Mouse (Mus musculus) cerebellum, adult 18-20 months (tissue): ENCODE data around the gene Adamtsl1.

ENCODE experiments used
- DNase-seq, 2 experiments: peaks; one replicate each; pipeline ENCODE4 v3.0.0; 2021

The Adamtsl1 gene

DNA sequence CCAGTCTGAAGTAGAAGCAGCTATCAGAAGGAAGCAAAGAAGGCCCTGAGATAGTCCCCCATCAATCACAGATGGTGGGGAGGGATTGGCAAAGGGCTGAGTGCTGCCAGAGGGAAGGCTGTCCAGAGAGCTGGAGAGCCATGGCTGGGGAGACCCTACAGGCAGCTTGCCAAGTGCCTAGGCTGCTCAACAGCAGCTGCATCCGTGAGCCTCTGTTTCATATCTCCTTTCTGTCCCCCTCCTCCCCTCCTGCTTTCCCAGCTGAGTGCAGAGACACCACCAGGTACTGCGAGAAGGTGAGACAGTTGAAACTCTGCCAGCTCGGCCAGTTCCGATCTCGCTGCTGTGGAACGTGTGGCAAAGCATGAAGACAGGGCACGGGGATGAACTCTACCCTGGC, 911.6 kb downstream of the Adamtsl1 start:
- no peak for DNase-seq

DNA sequence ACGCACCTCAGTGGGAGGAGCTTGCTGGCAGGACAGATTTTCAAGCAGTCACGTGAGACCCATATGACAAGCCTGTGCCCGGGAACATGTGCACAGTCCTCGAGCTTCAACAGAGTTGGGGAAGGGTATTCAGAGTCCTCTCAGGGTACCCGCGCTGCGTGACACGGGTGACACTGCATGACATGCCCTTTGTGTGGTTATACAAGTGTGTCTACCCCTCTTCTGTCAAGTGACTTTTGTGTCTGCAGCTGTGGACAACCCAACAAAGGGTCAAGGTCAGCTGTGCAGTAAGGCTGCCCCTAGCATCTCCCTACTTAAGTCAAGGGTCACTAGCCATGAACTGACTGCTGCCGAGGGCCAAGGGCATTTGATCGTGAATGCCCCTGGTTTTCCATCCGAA, 912.6 kb downstream of the Adamtsl1 start:
- DNase-seq, result no peak

DNA sequence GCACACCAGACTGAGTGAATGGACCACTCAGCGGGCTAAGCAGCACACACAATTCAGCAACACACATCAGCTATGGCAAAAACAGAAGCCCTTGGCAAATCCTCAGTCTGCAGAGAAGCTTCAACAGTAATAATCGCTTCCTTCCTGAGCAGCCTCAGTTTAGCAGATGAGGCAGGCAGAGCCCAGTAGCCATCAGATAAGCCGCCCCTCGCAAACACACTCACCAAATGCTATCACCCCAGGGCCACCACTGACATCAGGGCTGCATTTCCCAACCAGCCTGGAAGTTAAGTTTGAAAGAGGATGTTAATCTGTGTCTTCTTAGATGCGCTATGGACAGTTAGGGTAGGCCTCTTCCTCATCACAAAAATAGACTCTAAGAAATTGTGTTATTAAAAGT, 913.3 kb downstream of the Adamtsl1 start:
- DNase-seq, result no peak

DNA sequence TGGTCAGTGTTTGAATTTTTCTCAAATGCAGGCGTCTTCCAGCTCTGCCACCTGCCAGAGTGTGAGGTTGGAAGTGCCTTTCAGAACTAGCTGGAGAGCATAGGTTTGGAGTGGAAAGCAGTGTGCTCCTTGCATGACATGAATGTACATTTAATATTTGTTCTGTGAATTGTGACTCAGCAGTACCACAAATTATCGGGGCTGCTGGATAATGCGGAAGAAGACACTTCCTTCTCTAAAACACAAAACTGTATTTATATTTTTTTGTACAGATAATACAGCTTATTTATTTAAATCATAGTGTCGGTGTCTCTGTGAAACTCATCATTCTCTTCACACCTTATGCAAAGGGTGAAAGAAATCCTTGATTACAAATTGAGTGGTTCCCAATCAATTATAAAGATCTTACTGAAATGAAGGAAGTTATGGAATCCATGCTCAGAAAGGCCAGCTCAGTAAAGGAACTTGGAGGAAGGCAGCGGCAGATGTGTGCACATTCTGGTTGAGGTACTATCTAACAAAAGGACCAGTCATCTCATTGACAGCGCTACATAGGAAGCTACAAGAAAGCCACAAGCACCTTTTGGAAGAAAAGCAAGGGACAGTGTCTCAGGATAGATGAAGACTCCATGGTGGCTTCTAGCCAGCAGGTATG, 914.2 kb downstream of the Adamtsl1 start:
- no peak for DNase-seq

DNA sequence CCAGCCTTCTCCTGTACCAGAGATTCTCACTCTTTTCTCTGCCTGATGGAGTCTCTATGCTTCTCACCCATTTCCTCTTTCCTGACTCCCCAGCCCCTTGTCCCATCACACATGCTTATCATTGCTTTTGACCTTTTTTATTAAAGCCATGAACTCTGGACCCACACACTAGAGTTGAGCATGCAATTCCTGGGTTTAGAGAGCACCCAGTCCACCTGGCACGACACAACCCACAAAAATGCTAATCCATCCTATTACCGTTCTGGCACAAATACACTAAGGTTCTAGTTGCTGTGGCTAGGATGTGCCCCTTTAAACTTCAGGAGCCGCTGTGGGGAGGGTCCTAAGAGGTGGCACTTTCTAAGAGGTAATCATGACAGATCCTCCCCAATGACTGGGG, 921.7 kb downstream of the Adamtsl1 start:
- no peak for DNase-seq

DNA sequence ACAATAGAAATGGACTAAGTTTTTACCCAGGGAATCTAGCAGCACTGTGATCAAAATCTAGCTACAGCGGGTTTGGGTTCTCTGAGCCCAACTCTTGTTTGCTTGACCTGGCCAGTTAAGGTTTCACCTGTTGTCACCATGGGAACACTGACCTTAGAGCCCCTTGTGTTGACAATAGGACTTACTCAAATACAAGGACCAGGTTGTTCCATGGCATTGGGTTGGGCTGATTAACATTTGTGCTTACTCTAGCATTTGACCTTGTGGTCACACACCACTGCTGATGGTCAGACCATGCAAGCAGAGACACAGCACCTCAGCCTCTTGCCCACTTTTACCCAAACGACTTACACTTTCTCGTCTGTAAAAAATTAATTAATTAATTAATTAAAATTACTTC, 922.4 kb downstream of the Adamtsl1 start:
- no peak for DNase-seq

DNA sequence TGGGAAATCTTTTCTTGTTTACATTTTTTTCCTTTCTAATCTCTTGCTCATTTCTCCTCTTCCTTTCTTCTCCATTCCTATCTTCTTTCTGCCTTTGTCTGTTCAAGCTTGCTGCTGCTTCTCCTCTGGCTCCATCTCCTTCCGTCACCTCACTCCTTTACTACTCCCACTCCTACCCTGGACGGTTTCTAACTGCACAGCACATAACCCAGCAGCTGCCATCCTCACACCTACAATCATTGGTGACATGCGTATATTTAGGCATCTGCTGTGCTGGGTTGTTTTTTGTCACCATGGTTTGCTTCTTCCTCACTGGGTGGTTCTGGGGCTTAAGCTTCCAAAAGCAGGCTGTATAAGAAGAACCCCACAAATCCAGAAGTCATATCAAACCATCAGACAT, 936.5 kb downstream of the Adamtsl1 start:
- no peak for DNase-seq

DNA sequence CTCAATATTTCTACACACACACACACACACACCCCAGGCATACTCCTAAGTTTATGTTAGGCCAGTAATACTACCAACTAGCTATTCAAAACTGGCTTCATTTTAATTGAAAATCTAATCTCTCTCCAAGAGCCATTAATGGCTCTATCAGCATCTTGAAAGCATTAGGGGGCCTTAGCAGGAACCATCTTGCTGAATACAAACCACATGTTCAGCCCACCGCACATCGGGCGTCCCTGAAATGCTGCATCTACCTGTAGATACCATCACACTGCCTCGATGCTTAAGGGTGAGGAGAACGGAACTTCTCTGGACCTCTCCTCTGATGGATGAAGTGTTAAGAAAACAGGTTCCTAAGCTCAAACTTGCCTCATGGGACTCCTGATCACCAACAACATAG, 950.8 kb downstream of the Adamtsl1 start:
- DNase-seq, result no peak
